Mouse (Mus musculus) adrenal gland, postnatal 0 days (tissue): ENCODE measurements around the gene Arhgap23. TPM values are rescaled to one million over a fixed set of nuclear protein-coding genes. Genes with fewer than 3 reads are reported as not detected.

Experiments
- polyA plus RNA-seq: library from polyadenylated mRNA; unstranded; fragments of >200 nt; fragmentation: Nextera tagmentation; extraction: Ambion mirVana; gene quantifications from 2 replicates; pipeline ENCODE4 v1.2.1, GENCODE M21; 2015

Gene Arhgap23
- polyA plus RNA-seq: 5.2 and 8.4 TPM in 2 replicates

GRCm38 (mm10) chr11:97415330-97415711, at the start of gene Arhgap23:
Gene Arhgap23, plus strand, starts transcription at chr11:97415533.

GRCm38 (mm10) chr11:97499865-97500719, 84.8 kb downstream of the Arhgap23 start, which contains the start of gene 4933428G20Rik:
Gene 4933428G20Rik, minus strand, starts transcription at chr11:97500340.

Other genes starting within 250 kb of the Arhgap23 start
- gene Kpnb1, start 227.7 kb upstream of the Arhgap23 start, polyA plus RNA-seq: 16.4 and 17.9 TPM in 2 replicates
- gene Npepps, start 134.9 kb upstream of the Arhgap23 start, polyA plus RNA-seq: 32.5 and 54.5 TPM in 2 replicates
- gene Mrpl45, start 99.8 kb upstream of the Arhgap23 start, polyA plus RNA-seq: 30.0 and 45.7 TPM in 2 replicates
- gene Gpr179, start 63.5 kb upstream of the Arhgap23 start, polyA plus RNA-seq: 4.8 and 7.3 TPM in 2 replicates
- gene Socs7, start 53.0 kb upstream of the Arhgap23 start, polyA plus RNA-seq: 2.5 and 2.6 TPM in 2 replicates
- 0.44 and 0.60 TPM in 2 replicates for gene 4933428G20Rik, start 84.8 kb downstream of the Arhgap23 start, polyA plus RNA-seq
- gene Srcin1, start 160.7 kb downstream of the Arhgap23 start, polyA plus RNA-seq: 1.8 and 2.3 TPM in 2 replicates
- gene Epop, start 214.2 kb downstream of the Arhgap23 start, polyA plus RNA-seq: 1.1 and 2.2 TPM in 2 replicates
- gene Mllt6, start 247.9 kb downstream of the Arhgap23 start, polyA plus RNA-seq: 1.3 TPM in 2 replicates